Mouse (Mus musculus) liver, postnatal 0 days (tissue): ENCODE data around the gene Ick. TPM values are rescaled to one million over a fixed set of nuclear protein-coding genes. Genes with fewer than 3 reads are reported as not detected.

ENCODE experiments used
- ATAC-seq: fragments of 200-750 bp; cut with Nextera tagmentation; 2 replicates; pipeline ENCODE4 v1.8.0; 2017; ENCODE audit warnings: mild to moderate bottlenecking, moderate library complexity
- DNase-seq: peaks from one replicate; pipeline ENCODE4 v3.0.0-alpha.2; 2016
- H3K27ac ChIP-seq: fragments of 300-500 bp; sonication (generic); 2 replicates; pipeline ENCODE4 v1.5.1; 2014; ENCODE audit warnings: antibody characterized with exemption, moderate library complexity, mild to moderate bottlenecking, low read depth
- H3K27me3 ChIP-seq: fragments of 300-500 bp; sonication (generic); 2 replicates; pipeline ENCODE4 v1.6.1; 2014; ENCODE audit warnings: low read length, control low read depth, mixed read lengths; ENCODE audit not compliant: insufficient read depth
- H3K36me3 ChIP-seq: fragments of 300-500 bp; sonication (generic); replicated peaks from 2 replicates; pipeline ENCODE4 v1.6.1; 2014; ENCODE audit warnings: mild to moderate bottlenecking, control low read depth, low read length, moderate library complexity, mixed read lengths; ENCODE audit not compliant: insufficient read depth
- H3K4me1 ChIP-seq: fragments of 300-500 bp; sonication (generic); 2 replicates; pipeline ENCODE4 v1.6.1; 2014; ENCODE audit warnings: antibody characterized with exemption, mild to moderate bottlenecking, control low read depth; ENCODE audit not compliant: insufficient read depth
- H3K4me2 ChIP-seq: fragments of 300-500 bp; sonication (generic); 2 replicates; pipeline ENCODE4 v1.6.1; 2014; ENCODE audit warnings: low read depth, mild to moderate bottlenecking, low read length, moderate library complexity, mixed read lengths
- H3K4me3 ChIP-seq: fragments of 300-500 bp; sonication (generic); 2 replicates; pipeline ENCODE4 v1.5.1; 2014; ENCODE audit warnings: low read depth, low read length
- H3K9ac ChIP-seq: fragments of 300-500 bp; sonication (generic); replicated peaks from 2 replicates; pipeline ENCODE4 v1.6.1; 2014; ENCODE audit warnings: mild to moderate bottlenecking, moderate library complexity
- H3K9me3 ChIP-seq: fragments of 300-500 bp; sonication (generic); 2 replicates; pipeline ENCODE4 v1.6.1; 2016; ENCODE audit warnings: mild to moderate bottlenecking, control low read depth, low read length, mixed read lengths
- CTCF ChIP-seq: sonication (generic); IDR thresholded peaks from 2 replicates; pipeline ENCODE4 v1.5.1; 2016; ENCODE audit warnings: antibody characterized with exemption, low read depth
- EP300 ChIP-seq: IDR thresholded peaks from 2 replicates; pipeline ENCODE4 v1.6.1; 2016; ENCODE audit warnings: antibody characterized with exemption, low read depth, mild to moderate bottlenecking
- WGBS: fragments of 180-500 bp; shearing (Covaris S2); extraction: QIAGEN DNeasy Blood & Tissue Kit; methylation state at CpG from one replicate; pipeline ENCODE4 v1.1.7; 2014; ENCODE audit not compliant: insufficient replicate concordance; 5-methylcytosine and 5-hydroxymethylcytosine counted together
- polyA plus RNA-seq: library from polyadenylated mRNA; unstranded; fragments of >200 nt; fragmentation: Nextera tagmentation; extraction: Ambion mirVana; gene quantifications from 2 replicates; pipeline ENCODE4 v1.2.1, GENCODE M21; 2015

Gene Ick
- polyA plus RNA-seq, 1 experiment from 2014 or later: 5.3 TPM

DNA sequence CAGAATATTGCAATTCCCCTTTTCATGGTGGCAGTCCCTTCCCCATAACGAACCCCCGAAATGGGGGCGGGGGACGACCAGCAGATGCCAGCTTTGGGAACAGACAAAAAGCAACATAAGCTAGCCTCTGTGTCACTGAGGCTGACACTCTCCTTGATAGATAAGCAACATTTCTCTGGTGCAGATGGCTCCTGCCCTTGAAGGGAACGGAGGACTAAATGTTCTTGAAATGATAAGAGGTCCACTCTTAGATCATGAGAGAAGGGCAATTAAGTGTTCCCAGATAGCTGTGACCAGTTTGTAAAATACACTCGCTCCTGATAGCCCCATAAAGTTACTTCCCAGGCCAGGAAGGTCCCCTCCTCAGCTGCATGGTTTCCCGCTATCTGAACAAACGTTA lies 79.9 kb downstream of the Ick start:
- Histone ChIP-seq H3K27ac (peak overlapping the region; percentile 39), H3K4me1 (peaks cover 15% of the 10 kb centered on the region), H3K9me3 (no peaks in the 10 kb centered on the region), H3K4me2 (no peak overlapping the region), H3K9ac (no peak overlapping the region; the same call in 1 of the 2 replicates), H3K4me3 (no peak overlapping the region), H3K27me3 (no peaks in the 10 kb centered on the region), H3K36me3 (no peaks in the 10 kb centered on the region)
- DNase-seq (no peak), ATAC-seq (peak; percentile 43; the same call in 1 of the 2 replicates)
- TF ChIP-seq CTCF (no peak), EP300 (peak; percentile 44; the same call in 1 of the 2 replicates)
- WGBS: 47% methylated on average over 8 of the region's 8 CpGs

DNA sequence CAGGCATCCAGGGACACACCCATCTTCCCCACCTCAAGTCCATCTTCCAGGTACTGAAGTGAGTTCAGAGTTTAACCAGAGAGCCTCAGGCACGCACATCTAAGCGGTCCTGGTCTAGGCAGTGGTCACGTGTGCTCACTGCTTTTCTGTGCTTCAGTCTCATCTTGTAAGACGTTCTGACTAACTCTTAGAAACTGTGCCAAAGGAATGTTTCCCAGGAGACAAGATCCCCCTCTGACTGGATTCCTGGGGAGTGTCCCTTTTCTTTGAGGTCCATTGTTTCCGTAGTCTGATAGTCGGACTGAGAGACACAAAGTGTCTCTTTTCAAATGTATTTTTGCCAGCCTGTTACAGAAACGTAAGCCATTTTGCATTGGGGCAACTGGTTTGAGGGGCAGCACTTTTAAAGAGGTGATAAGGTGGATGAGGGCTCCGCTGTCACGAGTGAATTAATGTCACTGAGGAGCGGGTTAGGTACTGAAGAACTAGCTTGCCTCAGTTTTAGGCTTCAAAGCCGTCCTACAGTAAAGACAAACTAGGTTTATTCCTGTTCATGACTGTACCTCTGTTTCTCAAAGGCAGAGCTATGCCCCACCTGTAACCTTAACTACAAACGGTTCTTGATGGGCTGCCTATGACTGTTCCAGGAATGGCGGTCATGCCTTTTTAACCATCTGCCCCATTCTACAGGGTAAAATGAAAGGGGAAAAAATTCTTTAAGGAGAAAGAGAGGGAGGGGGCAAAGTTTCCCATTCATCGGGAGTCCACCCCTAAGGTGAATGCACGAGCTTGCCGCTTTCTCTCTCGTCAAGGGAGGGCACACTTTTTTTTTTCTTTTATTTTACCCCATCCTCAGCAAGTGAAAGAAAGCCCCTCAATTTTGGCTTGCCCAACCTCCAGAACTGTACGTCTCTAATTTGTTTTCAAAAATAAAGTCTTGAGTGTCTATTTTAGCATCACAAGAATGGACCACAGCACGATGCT lies 82.0 kb downstream of the Ick start:
- WGBS: 12% methylated on average over 19 of the region's 19 CpGs
- Histone ChIP-seq H3K9ac (peak overlapping the region; percentile 36), H3K9me3 (no peaks in the 10 kb centered on the region), H3K4me2 (peak overlapping the region; percentile 73), H3K4me1 (peaks cover 15% of the 10 kb centered on the region), H3K36me3 (no peaks in the 10 kb centered on the region), H3K27ac (no peak overlapping the region), H3K4me3 (peak overlapping the region; percentile 37), H3K27me3 (no peaks in the 10 kb centered on the region)
- ATAC-seq: 0 out of 2 replicates have a peak, but pooled peaks have one; percentile 7
- no peak for TF ChIP-seq CTCF
- TF ChIP-seq EP300: no peak
- DNase-seq: no peak

GRCm38 (mm10) chr9:78191736-78192135 lies 82.7 kb downstream of the Ick start:
- H3K36me3 ChIP-seq: no peaks in the 10 kb centered on the region
- peak overlapping the region; percentile 73 for H3K4me2 ChIP-seq
- WGBS: under 1% methylated on average over 18 of the region's 18 CpGs
- no peaks in the 10 kb centered on the region for H3K27me3 ChIP-seq
- DNase-seq: peak; percentile 83
- H3K4me1 ChIP-seq: peaks cover 15% of the 10 kb centered on the region
- peak overlapping the region; percentile 36; the same call in 1 of the 2 replicates for H3K9ac ChIP-seq
- peak; percentile 21 for TF ChIP-seq EP300
- no peak for TF ChIP-seq CTCF
- H3K4me3 ChIP-seq: peak overlapping the region; percentile 37
- ATAC-seq: peak; percentile 76
- H3K27ac ChIP-seq: peak overlapping the region; percentile 41; the same call in 1 of the 2 replicates
- no peaks in the 10 kb centered on the region for H3K9me3 ChIP-seq

GRCm38 (mm10) chr9:78193902-78194597 lies 85.1 kb downstream of the Ick start:
- 45% methylated on average over 9 of the region's 9 CpGs for WGBS
- no peak overlapping the region for H3K4me2 ChIP-seq
- ATAC-seq (peak; percentile 54), DNase-seq (peak; percentile 27)
- peaks cover 15% of the 10 kb centered on the region for H3K4me1 ChIP-seq
- H3K9me3 ChIP-seq: no peaks in the 10 kb centered on the region
- H3K9ac ChIP-seq: no peak overlapping the region
- no peaks in the 10 kb centered on the region for H3K27me3 ChIP-seq
- no peaks in the 10 kb centered on the region for H3K36me3 ChIP-seq
- no peak overlapping the region for H3K27ac ChIP-seq
- TF ChIP-seq CTCF (peak; percentile 96), EP300 (no peak)
- H3K4me3 ChIP-seq: no peak overlapping the region

- no peaks in the 10 kb centered on the region for H3K27me3 ChIP-seq
- no peak overlapping the region for H3K9ac ChIP-seq
- DNase-seq (no peak), ATAC-seq (no peak)
- H3K4me2 ChIP-seq: no peak overlapping the region
- 82% methylated on average over 11 of the region's 11 CpGs for WGBS
- no peak overlapping the region for H3K4me3 ChIP-seq
- H3K9me3 ChIP-seq: no peaks in the 10 kb centered on the region
- no peak overlapping the region for H3K27ac ChIP-seq
- peaks cover 15% of the 10 kb centered on the region for H3K4me1 ChIP-seq
- no peak for TF ChIP-seq CTCF
- TF ChIP-seq EP300: no peak
- no peaks in the 10 kb centered on the region for H3K36me3 ChIP-seq
These were observed 86.0 kb downstream of the Ick start for GRCm38 (mm10) chr9:78195034-78195433.

GRCm38 (mm10) chr9:78197801-78198200 lies 88.8 kb downstream of the Ick start:
- TF ChIP-seq CTCF (no peak), EP300 (no peak)
- Histone ChIP-seq H3K27ac (no peak overlapping the region), H3K4me3 (no peak overlapping the region), H3K9ac (no peak overlapping the region), H3K36me3 (no peaks in the 10 kb centered on the region), H3K4me1 (no peaks in the 10 kb centered on the region), H3K9me3 (no peaks in the 10 kb centered on the region), H3K27me3 (no peaks in the 10 kb centered on the region), H3K4me2 (no peak overlapping the region)
- no peak for DNase-seq
- 86% methylated on average over 9 of the region's 9 CpGs for WGBS
- ATAC-seq: no peak
